Mouse (Mus musculus): ENCODE results near the gene Tex2.

Tex2 gene

DNA sequence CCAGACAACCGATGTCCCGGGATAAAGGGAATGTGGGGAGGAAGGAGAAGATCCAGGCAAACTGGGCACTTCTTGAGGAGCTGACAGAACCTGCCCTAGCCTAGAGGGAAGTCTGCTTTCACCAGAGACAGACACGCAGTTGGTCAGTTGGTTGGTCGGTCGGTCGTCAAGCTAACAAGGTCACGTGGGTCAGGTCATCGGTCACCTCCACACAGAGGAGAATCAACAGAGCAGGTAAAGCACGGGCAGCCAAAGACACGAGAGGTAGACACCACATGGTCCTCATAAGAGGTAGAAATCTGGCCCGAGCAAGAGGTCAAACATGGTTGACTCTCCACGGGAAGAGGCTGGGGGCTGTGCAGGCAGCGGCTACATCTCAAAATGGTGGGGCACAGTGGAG lies 70.2 kb downstream of the Tex2 start:
- DNase-seq (ENCODE audit: low spot score): no peak

DNA sequence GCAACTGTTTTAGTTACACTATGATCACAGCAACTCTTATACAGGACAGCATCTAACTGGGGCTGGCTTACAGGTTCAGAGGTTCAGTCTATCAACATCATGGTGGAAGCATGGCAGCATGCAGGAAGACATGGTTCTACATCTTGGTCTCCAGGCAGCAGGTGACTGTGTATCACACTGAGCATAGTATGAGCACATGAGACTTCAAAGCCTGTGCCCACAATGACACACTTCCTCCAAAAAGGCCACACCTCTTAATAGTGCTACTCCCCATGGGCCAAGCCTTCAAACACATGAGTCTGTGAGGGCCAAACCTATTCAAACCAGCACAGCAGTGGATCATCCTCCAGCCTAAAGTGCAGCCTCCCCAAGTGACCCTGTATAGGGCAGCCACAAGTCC lies 70.8 kb downstream of the Tex2 start:
- DNase-seq (ENCODE audit: low spot score): no peak

DNA sequence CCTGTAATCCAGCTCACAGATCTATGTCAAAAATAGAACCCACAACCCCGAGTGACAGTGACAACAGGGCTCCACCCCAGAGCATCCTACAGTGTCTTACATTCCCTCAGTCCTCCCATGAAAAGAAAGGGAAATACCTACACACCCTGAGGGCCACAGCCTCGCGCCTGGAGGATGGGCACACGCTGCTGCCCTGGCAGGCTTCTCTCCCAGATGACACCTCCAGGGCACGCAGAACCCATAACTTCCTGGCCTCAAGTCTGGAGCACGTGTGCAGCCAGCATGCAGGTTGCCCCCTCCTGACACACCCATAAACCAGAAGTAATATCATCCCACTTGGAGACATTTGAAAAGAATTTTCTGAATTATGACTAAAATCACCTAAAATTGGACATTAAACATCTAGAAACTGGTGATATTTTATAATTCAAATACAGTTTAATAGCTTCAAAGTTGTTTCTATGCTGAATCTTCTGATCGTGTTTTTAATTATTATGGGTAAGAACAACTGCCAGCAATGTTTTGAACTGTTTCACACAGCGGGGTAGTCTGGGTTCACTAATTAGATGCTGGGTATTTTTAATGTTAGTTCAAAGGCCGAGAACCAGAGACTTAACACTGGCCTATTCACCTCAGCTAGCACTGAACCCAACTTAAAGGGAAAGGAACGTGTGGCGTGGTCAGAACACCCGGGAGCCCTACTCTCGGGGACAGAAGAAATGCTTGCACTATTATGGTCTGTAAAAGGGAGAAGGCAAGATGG lies 72.5 kb downstream of the Tex2 start:
- DNase-seq (ENCODE audit: low spot score): no peak

DNA sequence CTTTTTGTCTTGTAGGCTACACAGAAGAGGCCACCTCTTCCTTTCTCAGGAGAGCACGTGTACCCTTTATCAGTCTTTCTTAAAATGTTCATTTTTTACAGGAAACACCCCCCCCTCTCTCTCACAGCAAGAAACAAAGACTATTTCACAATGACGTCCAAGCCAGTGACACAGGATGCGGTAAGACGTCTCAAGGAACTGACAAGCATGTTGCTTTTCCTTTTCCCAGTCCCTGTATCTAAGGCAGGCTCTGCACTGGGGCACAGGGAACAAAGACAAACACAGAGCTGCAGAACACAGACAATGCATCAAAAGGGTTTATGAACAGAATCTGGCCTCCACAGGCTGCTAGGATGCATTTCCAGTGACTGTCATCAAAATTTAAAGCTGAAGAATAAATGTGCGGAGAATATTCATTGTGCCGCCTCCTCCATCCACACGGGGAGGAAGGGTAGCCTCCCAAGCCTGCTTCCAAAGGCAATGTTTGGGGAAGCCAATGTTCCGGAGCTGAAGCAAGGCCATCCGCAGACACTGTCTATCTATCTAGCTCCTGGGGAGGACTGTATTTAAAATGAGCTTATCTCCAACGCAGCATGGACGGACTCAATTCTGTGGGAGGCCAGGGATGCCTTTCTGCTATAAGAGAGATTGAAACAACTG lies 76.8 kb downstream of the Tex2 start:
- DNase-seq (ENCODE audit: low spot score): no peak

DNA sequence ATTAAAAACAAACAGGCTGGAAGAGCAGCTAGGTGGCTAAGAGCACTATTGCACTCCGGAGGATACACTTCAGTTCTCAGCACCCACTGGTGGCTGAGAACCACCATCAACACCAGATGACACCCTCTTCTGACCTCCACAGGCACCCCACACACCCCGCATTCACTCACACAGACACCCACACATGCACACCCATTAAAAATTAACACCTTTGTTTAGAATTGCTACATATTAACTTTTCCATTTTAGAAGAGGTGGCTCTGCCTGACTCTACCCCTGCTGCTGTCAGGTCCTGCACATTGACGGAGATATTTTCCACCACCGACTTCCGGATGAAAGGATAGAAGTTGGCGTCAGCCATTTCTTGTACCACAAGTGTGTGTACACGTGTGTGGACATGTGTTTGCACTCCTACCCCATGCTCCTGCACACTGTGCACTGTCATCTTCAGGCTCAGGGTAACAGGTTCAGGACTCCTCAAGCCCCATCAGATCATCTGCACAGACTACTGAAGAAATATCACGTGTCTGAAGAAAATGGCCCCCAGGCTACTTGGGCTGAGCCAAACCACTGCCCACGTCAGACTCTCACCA lies 77.5 kb downstream of the Tex2 start:
- no peak for DNase-seq (ENCODE audit: low spot score)

DNA sequence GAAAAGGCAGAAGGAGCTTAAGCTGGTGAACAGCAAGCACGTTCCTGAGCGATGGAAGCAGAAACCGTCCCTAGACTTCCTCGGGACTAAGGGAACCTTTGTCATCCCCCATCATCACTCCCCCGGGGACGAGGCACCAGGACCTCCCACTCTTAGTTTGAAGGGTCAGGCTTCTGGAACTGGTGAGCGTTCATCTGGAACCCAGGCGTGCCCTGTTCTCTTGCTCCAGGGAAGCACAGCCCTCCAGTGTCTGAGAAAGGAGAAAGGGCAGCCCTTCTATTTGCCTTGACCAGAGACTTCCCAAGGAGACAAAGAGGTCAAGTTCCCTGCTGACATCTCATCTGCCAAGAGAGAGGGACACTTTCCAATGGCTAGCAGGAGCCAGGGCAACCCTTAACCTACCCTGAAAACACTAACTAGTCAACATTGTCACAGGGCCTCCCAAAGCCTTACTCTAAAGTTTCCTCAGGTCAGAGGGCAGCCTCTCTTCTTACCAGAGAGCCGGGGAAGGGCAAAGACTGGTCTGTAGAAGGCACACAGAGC lies 80.9 kb downstream of the Tex2 start:
- no peak for DNase-seq (ENCODE audit: low spot score)

DNA sequence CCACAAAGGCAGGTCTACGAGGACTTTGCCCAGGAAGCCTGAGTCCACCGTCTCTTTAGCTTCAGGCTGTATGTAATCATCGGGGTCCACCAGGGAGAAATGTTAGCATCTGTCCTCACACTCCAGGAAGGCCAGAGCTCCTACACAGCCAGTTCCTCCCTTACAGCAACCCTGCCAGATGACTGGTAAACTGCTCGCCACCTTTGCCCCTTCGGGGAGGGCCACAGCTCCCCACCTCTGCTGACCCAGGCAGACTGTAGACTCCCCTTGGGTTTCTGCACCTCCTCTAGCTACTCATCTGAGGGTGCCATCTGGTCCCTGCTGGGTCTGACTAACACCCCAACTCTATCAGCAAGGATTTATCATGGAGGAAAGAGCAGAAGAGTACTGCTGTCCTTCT lies 83.4 kb downstream of the Tex2 start:
- DNase-seq (ENCODE audit: low spot score): no peak

DNA sequence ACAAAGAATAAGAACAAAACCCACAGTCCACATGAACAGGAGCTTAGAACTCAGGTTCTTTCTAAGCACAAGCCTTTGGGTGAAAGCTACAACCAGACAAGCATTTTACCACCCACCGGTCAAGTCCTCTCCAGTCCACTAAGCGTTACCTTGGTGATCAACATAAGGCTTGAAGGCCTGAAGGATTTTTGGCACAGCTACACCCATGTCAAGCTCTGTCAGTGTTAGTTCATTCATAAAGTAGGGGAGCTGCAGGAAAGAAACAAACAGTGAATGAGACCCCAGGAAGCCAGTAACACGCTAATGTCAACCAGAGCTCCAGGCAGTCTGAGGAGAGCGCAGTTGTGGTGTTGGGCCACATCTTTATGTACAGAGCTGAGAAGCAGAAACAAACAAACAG lies 84.1 kb downstream of the Tex2 start:
- no peak for DNase-seq (ENCODE audit: low spot score)

DNA sequence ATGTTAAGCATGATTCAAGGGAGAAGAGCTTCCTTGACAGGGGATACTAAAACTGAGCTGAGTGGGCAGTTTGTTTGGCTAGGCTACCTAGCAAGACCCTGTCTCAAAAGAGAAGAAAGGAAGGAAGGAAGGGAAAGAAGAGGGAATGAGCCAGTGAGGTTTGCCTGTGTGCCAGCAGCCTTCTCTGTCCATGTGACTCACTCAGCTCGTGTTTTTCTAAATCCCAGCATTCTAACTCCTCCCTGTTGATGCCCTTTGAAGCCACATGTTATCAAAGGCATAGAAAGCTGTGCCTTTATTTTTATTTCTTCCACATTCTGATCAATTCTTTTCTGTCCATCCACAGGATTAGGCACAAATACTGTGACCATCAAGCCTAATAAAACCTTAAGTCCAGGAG lies 85.3 kb downstream of the Tex2 start:
- DNase-seq (ENCODE audit: low spot score): no peak

DNA sequence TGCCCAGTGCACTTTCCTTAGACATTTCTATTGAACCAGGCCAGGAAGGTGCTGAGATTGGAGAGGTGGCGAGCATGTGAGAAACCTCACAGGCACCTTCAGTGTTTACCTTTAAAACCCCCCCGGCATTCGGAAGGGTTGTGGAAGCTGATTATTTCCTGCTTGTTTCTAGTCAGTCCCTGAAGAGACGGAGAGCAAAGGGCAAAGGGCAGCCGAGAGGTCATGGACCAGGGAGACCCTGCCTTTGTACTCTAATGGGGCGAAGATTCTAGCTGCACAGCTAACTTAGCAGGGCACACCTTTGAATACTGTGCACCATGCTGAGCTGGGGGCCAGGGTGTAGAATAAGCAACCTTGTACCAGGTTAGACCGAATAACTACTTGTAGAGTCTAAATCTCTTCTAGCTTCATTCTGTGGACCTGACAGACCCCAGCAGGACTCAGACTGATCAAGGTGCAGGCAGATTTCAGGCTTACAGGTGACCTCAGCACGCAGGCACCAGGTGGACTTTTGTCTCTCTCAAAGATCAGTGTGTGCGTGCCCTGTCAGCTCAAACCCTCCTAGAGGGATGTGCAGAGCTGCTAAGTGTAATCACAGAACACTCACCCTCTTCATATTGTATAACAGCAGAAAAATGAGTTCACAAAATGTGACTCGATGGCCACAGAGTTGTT lies 85.9 kb downstream of the Tex2 start:
- DNase-seq (ENCODE audit: low spot score): no peak

DNA sequence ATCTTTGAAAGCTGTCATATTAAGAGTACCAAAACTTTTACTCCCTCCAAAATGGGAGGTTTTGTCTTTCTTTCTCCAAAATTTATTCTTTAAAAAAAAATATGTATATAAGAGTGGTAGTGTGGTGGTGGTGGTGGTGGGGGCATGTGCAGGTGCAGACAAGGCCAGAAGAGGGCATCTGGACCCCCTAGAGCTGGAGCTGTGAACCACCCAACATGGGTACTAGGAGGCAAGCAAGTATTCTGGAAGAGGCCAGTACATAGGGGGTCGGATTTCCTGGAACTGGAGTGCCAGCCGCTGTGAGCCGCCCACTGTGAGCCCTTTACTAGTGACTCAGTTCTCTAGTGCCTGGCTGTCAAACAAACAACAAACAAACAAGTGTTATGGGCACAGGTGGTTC lies 90.7 kb downstream of the Tex2 start:
- no peak for DNase-seq (ENCODE audit: low spot score)

DNA sequence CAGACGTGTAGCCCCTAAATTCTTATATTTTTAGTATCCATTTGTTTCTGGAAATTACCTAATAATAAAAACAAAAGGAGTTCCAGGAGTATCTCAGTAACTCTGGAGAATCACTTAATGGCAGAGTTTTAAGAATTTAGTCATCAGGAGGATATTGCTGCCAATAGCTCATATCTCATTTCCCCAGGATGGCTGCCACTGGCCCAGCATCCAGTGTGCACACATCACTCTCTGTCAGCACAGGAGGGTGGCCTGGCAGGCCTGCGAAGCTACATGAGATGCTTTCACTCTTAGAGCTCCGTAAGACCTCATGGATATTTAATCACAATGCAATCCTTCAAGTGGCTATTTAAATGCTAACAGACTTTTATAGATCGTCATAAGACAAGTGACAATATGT lies 91.6 kb downstream of the Tex2 start:
- DNase-seq (ENCODE audit: low spot score): no peak

DNA sequence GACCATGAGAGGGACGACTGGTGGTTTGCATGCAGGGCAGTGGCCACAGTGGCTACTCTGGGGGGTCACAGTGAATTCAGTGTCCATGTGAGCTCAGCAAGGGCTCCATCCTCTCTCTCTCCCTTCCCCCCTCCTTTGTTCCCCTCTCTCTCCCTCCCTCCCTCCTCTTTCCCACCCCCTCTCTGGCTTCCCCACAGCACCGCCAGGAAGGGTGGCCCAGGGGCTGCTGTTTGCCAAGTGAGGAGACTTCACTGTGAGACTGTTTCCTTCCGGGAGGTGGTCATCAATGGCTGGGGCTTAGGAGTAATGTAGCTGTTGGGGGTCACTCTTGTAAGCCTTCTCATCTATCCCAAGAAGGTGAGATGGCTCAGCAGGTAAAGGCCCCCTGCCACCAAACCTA lies 92.8 kb downstream of the Tex2 start:
- DNase-seq (ENCODE audit: low spot score): no peak

DNA sequence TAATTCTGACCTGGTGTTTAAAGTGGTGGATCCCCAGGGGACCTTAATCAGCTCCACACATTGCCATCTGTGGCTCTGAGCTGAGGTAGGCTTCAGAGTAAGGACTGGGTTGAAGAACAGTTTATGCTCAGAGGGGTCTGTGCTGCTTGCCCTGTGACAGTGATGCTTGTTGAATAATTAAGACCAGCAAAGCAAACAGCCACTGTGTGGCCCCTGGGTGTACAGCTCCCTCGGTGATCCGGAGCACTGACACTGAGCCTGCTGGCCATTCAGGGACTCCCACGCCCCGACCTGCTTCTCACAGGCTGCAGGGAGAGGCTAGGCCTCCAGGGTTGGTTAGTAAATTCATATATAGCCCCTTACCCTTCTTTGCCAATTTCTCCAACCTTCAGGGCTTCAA lies 93.7 kb downstream of the Tex2 start:
- peak; percentile 50 for DNase-seq (ENCODE audit: low spot score)

DNA sequence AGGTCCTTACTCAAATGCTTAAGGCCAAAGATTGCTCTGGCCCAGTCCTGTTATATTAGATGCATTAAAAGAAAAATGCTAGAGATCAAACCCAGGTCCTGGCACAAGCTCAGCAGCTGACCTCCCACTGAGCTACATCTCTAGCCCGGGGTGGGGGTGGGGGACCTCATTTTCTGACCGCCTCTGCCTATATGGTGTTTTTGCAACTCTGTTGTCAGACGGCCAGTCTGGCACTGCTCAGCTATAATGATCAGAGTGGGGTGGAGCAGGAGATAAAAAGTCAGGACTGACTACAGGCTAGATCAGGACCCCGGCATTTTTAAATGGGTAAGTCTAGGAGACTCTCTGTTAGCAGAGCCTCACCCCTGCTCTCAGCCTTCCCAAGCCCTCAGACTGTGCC lies 94.8 kb downstream of the Tex2 start:
- no peak for DNase-seq (ENCODE audit: low spot score)

DNA sequence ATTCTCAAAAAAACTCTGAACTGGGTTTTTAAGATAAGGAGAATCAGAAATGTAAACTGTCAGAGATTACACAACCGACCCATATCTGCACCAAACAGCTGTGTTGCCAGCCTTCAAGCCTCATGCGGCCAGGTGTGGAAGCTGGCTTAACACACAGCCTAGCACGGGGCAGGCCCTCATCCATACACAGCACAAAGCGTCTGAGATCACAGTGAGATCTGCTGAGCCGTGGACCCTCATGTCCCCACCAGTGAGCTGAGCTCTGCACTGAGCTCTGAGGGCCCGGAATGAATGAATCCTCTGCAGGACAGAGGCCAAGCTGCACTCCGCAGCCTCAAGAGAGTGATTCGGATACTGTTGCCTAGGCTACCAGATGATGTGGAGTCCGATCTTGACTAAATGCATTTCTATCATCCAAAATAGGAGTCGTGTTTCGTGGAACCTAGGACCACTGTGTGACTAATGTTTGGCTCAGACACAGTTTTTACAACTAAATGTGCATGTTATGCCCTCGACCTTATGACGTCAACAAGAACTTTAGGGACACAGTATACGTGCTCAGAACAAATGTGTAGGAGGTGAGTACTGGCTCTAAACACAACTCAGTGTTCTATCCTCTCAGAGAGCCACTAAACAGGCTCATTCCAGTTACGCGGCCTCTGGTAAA lies 98.0 kb downstream of the Tex2 start:
- no peak for DNase-seq (ENCODE audit: low spot score)

DNA sequence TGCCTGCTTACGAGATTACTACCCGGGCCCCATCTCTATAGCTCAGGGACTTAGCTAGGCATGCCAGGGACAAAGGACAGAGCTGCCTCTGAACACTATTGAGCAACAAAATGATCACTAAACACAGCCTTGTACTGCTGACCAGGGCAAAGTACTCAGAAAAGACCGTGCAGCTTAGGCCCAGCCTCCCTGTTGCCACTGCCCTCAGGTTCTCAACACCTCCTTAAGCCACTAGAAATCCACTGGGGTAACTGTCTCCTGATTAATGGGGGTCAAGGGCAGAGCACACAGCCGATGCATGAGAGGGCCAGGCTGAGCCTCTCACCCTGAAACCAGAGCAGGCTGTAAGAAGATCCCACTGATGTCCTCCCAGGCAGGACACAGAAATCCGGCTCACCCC lies 98.8 kb downstream of the Tex2 start:
- no peak for DNase-seq (ENCODE audit: low spot score)

DNA sequence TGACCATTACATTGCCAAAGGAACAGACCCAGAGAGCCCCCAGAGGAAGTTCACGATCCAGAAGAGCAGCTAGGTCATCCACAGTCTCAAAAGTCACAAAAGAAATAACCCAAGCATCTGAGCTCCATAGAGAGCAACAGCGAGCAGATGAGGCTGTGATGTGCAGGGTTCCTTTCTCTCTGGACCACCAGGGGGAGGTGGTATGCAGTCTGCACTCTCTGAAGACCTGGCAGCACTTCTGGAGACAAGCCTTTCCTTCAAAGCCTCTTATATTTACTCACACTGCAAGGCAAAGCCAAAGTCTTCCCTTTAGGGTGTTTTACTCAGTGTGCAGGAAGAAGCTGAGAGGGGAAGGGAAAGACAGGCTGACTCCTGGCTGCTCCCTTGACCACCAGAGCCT lies 100.1 kb downstream of the Tex2 start:
- DNase-seq (ENCODE audit: low spot score): peak; percentile 77

DNA sequence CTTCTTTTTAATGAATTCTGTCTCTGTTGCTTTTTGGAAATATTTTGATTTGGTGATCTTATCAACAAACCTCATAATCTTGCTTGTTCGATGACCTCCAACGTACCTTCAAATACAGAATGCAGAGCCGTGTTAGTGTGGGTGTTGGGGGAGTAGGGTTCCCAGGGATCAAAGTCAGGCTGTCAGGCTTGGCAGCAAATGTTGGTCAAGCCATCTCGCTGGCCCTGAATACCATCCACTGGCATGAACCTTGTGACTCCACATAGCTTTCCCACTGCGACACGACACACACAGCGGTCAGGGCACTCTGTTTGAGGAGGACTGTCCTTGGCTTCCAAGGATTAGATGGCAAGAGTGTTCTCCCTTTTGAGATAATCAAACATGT lies 101.2 kb downstream of the Tex2 start:
- DNase-seq (ENCODE audit: low spot score): no peak

DNA sequence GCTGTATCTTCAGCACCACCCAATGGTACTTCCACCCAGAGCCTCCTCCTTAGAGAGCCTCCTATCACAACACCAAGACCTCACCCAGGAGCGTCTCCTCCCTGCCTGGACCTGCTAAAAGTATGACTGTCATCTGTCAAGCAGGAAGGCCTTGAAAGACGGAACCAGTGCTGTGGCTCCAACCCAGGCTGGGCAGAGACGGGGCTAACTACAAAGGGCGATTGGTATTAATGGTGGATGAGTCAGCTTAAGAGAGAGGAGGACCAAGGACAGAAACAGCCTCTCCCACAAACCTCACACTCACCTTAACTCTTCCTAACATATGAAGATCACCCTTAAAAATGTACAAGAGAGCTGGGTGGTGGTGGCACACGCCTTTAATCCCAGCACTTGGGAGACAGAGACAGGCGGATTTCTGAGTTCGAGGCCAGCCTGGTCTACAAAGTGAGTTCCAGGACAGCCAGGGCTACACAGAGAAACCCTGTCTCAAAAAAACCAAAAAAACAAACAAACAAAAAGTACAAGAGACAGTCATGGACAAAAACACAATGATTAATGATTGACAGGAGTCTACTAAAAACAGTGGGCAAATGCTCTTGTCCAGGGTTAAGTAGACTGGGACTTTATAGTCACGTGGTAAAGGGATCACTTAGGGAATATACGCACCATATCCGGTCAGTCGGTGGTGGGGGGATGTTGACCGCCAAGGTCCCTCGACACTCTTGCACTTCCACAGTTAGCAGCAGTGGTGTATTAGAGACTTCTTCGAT lies 101.8 kb downstream of the Tex2 start:
- DNase-seq (ENCODE audit: low spot score): no peak

DNA sequence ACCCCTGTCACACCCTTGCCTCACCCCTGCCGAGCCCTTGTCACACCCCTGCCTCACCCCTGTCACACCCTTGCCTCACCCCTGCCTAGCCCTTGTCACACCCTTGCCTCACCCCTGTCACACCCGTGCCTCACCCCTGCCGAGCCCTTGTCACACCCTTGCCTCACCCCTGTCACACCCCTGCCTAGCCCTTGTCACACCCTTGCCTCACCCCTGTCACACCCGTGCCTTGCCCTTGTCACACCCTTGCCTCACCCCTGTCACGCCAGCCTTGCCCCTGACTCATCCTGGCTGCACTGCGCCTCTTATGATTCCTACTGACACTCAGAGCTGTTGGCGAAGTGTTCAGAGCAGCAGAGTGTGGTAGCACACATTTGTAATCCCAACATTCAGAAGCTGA lies 105.6 kb downstream of the Tex2 start:
- DNase-seq (ENCODE audit: low spot score): no peak

DNA sequence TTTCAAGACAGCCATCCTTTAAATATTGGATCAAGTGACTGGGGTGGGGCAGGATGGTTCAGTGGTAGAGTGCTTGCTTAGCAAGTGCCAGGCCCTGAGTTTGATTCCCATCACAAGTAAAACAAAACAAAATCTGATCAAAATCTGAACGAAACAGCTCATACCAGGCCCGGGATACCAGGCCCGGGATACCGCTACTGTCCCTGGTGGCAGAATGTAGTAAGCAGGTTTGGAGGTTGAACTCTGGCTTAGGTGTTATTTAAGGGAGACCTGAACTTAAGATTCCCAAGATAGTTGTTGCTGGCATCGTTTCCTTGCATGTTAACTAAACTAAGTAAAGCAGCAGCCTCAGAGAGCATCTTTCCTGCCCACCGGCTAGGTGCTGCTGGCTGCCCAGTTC lies 107.0 kb downstream of the Tex2 start:
- no peak for DNase-seq (ENCODE audit: low spot score)
